Mouse (Mus musculus): ENCODE measurements at regions not wholly inside any gene's neighbourhood (a gene's known extent, or its start where the extent isn't known, plus 50 kb on each side); places are given as distances from the start of the nearest gene placed in this dataset.
A peak's percentile ranks its signal among the peaks of the same experiment; 100 is the strongest.

DNA sequence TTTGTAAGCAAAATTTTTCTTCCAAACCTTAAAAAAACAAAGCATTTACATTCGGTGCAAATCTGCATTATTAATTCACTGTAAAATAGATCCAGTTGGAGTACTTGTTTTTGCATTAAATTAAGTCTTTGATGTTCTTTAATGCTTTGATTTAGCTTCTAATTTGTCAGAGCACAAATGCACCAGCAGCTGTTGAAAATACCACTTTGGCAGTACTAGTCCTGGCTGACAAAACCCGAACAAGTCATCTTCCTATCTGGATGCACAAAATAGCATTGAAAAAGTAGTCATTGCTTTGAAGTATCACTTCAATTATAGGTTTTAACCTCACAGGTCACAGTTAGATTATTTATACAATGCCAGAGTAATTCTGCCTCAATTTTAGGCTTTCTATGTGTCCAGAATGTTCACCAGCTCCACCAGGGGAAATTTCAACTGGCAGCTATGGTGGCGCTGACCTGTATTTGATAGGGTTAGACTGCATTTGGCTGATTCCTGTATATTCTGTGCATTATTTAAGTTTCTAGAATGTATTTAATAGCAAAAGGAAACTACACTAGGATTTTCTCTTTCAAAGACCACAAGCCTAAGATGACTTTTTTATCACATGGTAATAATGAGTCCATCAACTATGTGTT, 163.3 kb upstream of the Zic1 start:
- H3K9ac ChIP-seq, result no peak overlapping the region
- no peak overlapping the region for H3K4me3 ChIP-seq
- H3K4me2 ChIP-seq (replicated peaks), result no peak overlapping the region
- no peaks in the 10 kb centered on the region for H3K4me1 ChIP-seq
- no peak overlapping the region for H3K27ac ChIP-seq
- H3K27me3 ChIP-seq (replicated peaks), result no peaks in the 10 kb centered on the region
- WGBS, result 83% methylated on average over 3 of the region's 3 CpGs
- no peak for ATAC-seq (ENCODE audit: low FRiP score, low read depth)
- H3K36me3 ChIP-seq, result no peaks in the 10 kb centered on the region
- no peaks in the 10 kb centered on the region for H3K9me3 ChIP-seq

DNA sequence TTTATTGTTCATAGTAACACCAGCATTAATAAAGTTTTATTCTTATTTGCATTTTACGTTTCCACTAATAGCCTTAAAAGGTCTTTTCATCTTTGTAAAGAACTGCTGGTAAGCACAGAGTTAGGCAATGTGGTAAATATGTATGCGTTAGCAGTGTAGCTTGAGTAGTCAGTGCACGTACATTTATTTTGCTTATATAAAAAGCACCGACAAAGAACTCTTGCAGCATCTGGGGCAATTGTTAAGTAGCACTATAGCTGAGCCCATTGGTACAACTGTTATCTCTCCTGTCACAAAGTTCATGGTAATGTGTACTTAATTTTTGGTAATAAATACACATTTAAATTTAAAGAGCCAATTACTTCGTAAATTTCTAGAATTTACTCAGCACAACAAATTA, 162.8 kb upstream of the Zic1 start:
- no peaks in the 10 kb centered on the region for H3K4me1 ChIP-seq
- H3K4me3 ChIP-seq, result no peak overlapping the region
- 74% methylated on average over 5 of the region's 5 CpGs for WGBS
- H3K9me3 ChIP-seq, result no peaks in the 10 kb centered on the region
- H3K9ac ChIP-seq, result no peak overlapping the region
- no peak for ATAC-seq (ENCODE audit: low FRiP score, low read depth)
- H3K36me3 ChIP-seq, result no peaks in the 10 kb centered on the region
- no peak overlapping the region for H3K4me2 ChIP-seq (replicated peaks)
- no peak overlapping the region for H3K27ac ChIP-seq
- no peaks in the 10 kb centered on the region for H3K27me3 ChIP-seq (replicated peaks)

- no peaks in the 10 kb centered on the region for H3K4me1 ChIP-seq
- no peaks in the 10 kb centered on the region for H3K36me3 ChIP-seq
- H3K4me2 ChIP-seq (replicated peaks), result no peak overlapping the region
- H3K27me3 ChIP-seq (replicated peaks), result no peaks in the 10 kb centered on the region
- no peak overlapping the region for H3K9ac ChIP-seq
- WGBS, result 45% methylated on average over 3 of the region's 3 CpGs
- no peak for ATAC-seq (ENCODE audit: low FRiP score, low read depth)
- no peak overlapping the region for H3K27ac ChIP-seq
- H3K9me3 ChIP-seq, result no peaks in the 10 kb centered on the region
- H3K4me3 ChIP-seq, result no peak overlapping the region
Measured at GRCm38 (mm10) chr9:91520521-91520920, 154.9 kb upstream of the Zic1 start.

DNA sequence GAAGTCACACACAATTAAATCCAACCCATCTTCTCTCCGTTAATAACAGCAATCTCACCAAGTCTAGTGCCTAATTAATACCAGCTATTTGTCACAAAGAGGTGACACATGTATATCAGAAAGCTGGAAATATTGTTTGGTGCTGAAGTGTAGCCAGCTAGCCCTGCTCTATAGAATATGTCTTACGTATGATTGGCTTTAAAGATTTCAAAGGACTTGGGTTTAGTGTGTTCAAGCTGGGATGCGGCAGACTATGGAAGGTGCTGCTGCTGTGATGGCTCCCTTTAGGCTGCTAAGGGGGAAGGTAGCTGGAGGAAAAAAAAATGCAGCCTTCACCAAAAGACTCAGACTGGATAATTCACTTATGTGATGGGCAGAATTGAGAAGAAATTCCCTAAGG, 144.1 kb upstream of the Zic1 start:
- Histone ChIP-seq H3K4me1 (no peaks in the 10 kb centered on the region), H3K9ac (no peak overlapping the region), H3K9me3 (no peaks in the 10 kb centered on the region), H3K36me3 (no peaks in the 10 kb centered on the region), H3K27me3 (replicated peaks) (no peaks in the 10 kb centered on the region), H3K27ac (no peak overlapping the region), H3K4me3 (no peak overlapping the region), H3K4me2 (replicated peaks) (no peak overlapping the region)
- 71% methylated on average over 3 of the region's 3 CpGs for WGBS
- no peak for ATAC-seq (ENCODE audit: low FRiP score, low read depth)

DNA sequence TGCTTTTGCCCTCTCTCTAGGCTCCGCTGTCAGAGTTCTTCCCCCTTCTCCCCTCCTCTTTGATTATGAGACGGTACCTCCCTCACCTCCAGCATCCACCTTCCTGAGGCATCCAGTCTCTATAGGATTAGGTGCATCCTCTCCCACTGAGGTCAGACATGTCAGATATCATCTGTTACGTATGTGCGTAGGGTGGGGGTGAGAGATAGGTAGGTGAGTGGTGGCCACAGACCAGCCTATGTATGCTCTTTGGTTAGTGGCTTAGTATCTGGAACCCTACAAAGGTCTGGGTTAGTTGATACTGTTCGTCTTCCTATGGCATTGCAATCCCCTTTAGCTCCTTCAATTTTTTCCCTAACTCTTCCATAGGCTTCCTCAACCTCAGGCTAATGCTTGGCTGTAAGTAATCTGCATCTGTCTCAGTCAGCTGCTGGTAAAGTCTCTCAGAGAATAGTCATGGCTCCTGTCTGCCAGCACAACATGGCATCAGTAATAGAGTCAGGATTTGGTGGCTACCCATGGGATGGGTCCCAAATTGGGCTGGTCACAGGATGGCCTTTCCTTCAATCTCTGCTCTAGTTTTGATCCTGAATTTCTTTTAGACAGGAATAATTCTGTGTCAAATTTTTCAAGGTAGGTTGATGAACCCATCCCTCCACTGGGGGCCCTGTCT, 138.2 kb upstream of the Zic1 start:
- no peaks in the 10 kb centered on the region for H3K27me3 ChIP-seq (replicated peaks)
- ATAC-seq (ENCODE audit: low FRiP score, low read depth), result peak; percentile 41; the same call in 1 of the 2 replicates
- no peak overlapping the region for H3K27ac ChIP-seq
- no peaks in the 10 kb centered on the region for H3K9me3 ChIP-seq
- no peak overlapping the region for H3K4me3 ChIP-seq
- H3K9ac ChIP-seq, result no peak overlapping the region
- no peaks in the 10 kb centered on the region for H3K36me3 ChIP-seq
- WGBS, result 75% methylated on average over 5 of the region's 5 CpGs
- H3K4me1 ChIP-seq, result no peaks in the 10 kb centered on the region
- no peak overlapping the region for H3K4me2 ChIP-seq (replicated peaks)

DNA sequence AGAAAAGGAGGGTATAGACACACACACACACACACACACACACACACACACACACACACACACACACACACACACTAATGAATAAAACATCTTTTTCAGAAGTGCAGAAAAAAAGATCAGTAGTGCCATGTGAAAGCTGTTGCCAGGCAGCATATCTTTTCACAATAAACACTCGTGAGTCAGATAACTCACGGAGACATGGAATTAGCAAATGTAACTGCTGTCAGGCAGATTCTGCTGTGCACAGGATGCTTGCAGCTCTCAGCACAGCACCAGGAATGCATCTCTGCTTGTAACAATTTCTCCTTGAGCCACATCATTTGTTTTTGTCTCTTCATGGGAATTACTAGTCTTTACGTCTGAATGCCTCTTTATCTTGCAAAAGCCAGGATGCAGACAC, 111.0 kb upstream of the Zic1 start:
- peaks cover 5% of the 10 kb centered on the region; the same call in 1 of the 2 replicates for H3K4me1 ChIP-seq
- no peak overlapping the region for H3K4me2 ChIP-seq (replicated peaks)
- WGBS, result 32% methylated on average over 3 of the region's 3 CpGs
- no peak overlapping the region for H3K4me3 ChIP-seq
- no peaks in the 10 kb centered on the region for H3K27me3 ChIP-seq (replicated peaks)
- no peak overlapping the region for H3K9ac ChIP-seq
- no peak for ATAC-seq (ENCODE audit: low FRiP score, low read depth)
- H3K27ac ChIP-seq, result no peak overlapping the region
- no peaks in the 10 kb centered on the region for H3K36me3 ChIP-seq
- H3K9me3 ChIP-seq, result no peaks in the 10 kb centered on the region

DNA sequence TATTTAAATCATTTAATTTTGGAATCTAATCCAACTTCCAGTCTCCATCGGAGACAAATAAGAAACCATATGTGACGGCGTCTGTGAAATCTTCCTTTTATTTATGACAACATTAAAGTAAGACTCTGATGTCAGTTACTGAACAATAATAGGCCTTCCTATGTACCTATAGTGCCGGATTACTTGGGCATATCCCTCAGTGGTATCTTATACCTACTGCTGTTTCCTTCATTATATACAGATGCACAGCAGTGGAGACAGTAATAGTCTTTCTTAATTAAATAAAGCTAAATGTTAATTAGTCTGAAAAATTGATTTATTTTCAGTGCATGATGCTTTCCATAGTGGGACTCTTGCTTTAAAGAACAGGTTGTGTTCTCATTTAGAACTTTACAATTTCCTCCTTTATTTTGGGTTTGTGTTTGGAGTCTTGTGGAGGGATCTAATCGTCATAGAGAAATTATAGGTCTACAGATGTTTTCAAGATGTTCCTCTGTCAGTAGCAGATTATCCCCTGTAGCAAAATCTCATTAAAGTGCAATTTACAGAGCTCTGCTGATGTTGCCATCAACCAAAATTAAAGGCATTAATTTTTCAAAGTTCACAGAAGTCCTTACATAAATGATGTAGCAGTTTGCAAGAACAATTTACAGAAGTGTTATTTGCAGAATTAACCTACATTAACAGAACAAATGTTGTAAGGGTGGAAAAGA, 97.3 kb upstream of the Zic1 start:
- no peak for ATAC-seq (ENCODE audit: low FRiP score, low read depth)
- no peak overlapping the region for H3K27ac ChIP-seq
- H3K27me3 ChIP-seq (replicated peaks), result no peaks in the 10 kb centered on the region
- no peaks in the 10 kb centered on the region for H3K36me3 ChIP-seq
- H3K9me3 ChIP-seq, result no peaks in the 10 kb centered on the region
- H3K4me2 ChIP-seq (replicated peaks), result no peak overlapping the region
- WGBS, result 75% methylated on average over 5 of the region's 5 CpGs
- no peak overlapping the region for H3K9ac ChIP-seq
- H3K4me1 ChIP-seq, result no peaks in the 10 kb centered on the region
- H3K4me3 ChIP-seq, result no peak overlapping the region

DNA sequence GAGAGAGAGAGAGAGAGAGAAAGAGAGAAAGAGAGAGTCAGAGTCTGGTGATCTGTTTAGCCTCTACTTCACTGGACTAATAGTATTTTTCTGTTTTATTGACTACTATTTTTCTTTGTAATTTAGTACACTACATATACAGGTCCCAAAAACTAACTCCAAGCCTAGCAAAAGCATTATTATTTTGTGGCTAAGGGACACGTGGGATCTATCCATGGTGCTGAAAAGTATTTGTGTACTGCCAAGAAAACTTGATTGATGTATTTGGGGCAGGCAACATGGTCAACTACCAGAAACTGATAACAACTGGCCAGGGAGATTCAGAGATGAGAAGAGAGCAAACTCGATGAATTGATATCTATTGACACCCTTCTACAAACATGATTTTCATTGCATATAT, 94.3 kb upstream of the Zic1 start:
- 37% methylated on average over 2 of the region's 2 CpGs for WGBS
- H3K36me3 ChIP-seq, result no peaks in the 10 kb centered on the region
- H3K9me3 ChIP-seq, result no peaks in the 10 kb centered on the region
- H3K9ac ChIP-seq, result no peak overlapping the region
- no peak for ATAC-seq (ENCODE audit: low FRiP score, low read depth)
- H3K4me3 ChIP-seq, result no peak overlapping the region
- H3K27me3 ChIP-seq (replicated peaks), result no peaks in the 10 kb centered on the region
- H3K27ac ChIP-seq, result no peak overlapping the region
- no peak overlapping the region for H3K4me2 ChIP-seq (replicated peaks)
- no peaks in the 10 kb centered on the region for H3K4me1 ChIP-seq

DNA sequence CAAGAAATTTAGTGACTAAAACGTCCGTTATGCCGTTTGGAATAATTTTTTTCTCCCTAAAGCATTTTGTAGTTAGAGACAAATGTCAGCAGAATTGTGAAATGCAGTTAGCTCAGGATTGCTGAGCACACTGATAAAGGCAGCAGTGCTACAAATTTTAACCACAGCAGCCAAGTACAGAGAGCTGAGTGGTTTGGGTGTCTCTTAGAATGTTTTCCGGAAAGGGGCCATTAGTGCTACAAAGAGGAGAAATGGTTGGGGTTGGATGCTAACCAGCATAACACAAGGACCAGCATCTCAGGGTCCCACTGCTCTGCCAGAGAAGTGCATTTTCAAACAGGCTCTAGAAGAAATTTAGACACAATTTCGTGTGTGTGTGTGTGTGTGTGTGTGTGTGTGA, 91.2 kb upstream of the Zic1 start:
- no peak for ATAC-seq (ENCODE audit: low FRiP score, low read depth)
- H3K9me3 ChIP-seq, result no peaks in the 10 kb centered on the region
- H3K36me3 ChIP-seq, result no peaks in the 10 kb centered on the region
- H3K27ac ChIP-seq, result no peak overlapping the region
- H3K27me3 ChIP-seq (replicated peaks), result no peaks in the 10 kb centered on the region
- no peak overlapping the region for H3K4me2 ChIP-seq (replicated peaks)
- 73% methylated on average over 5 of the region's 5 CpGs for WGBS
- H3K4me1 ChIP-seq, result no peaks in the 10 kb centered on the region
- no peak overlapping the region for H3K9ac ChIP-seq
- H3K4me3 ChIP-seq, result no peak overlapping the region

DNA sequence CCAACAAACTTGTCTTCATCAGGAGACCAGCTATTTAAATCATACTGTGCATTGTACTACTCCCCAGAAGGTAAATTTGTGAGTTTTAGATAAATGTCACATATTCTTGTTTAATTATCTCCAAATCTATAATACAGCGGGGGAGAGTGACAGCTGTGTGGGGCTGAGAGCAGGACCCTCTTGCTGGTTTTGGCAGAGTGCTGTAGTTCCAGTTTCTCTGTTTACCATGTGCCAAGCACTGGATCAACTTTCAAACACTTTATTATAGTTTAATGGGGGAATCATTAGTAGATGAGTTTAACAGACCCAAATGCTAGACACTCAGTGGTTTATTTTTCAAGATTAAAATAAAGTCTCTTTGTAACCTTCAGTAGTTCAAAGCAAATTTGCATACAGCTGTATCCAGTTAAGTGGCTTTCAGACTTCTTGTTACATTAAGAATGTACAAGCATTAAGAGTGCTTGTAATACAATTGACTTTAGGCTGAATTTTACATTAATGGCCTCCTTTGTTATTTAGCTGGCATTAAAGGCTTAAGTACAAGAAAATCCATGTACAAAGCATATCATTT, 90.7 kb upstream of the Zic1 start:
- Histone ChIP-seq H3K4me3 (no peak overlapping the region), H3K9me3 (no peaks in the 10 kb centered on the region), H3K36me3 (no peaks in the 10 kb centered on the region), H3K4me2 (replicated peaks) (no peak overlapping the region), H3K9ac (no peak overlapping the region), H3K27ac (no peak overlapping the region), H3K4me1 (no peaks in the 10 kb centered on the region), H3K27me3 (replicated peaks) (no peaks in the 10 kb centered on the region)
- WGBS, result 69% methylated on average over 1 of the region's 1 CpGs
- ATAC-seq (ENCODE audit: low FRiP score, low read depth), result 0 out of 2 replicates have a peak, but pooled peaks have one; percentile 68

GRCm38 (mm10) chr9:91439106-91439505, 73.5 kb upstream of the Zic1 start:
- Histone ChIP-seq H3K9ac (no peak overlapping the region), H3K27ac (no peak overlapping the region), H3K4me3 (no peak overlapping the region), H3K4me2 (replicated peaks) (no peak overlapping the region), H3K4me1 (no peaks in the 10 kb centered on the region), H3K27me3 (replicated peaks) (no peaks in the 10 kb centered on the region), H3K9me3 (no peaks in the 10 kb centered on the region), H3K36me3 (no peaks in the 10 kb centered on the region)
- ATAC-seq (ENCODE audit: low FRiP score, low read depth), result no peak
- 79% methylated on average over 4 of the region's 4 CpGs for WGBS

Data from neural tube, embryonic 12.5 days (tissue).